Mouse (Mus musculus) embryonic facial prominence, embryonic 15.5 days (tissue): Measurements from ENCODE around the gene Cdc6. TPM values are rescaled to one million over a fixed set of nuclear protein-coding genes. Genes with fewer than 3 reads are reported as not detected.

Source experiments
- ATAC-seq: fragments of 200-750 bp; cut with Nextera tagmentation; 2 replicates; pipeline ENCODE4 v1.8.0; 2017; ENCODE audit warnings: low read depth, moderate TSS enrichment; ENCODE audit not compliant: insufficient number of reproducible peaks, low FRiP score, low TSS enrichment
- H3K27ac ChIP-seq: fragments of 300-500 bp; sonication (generic); replicated peaks from 2 replicates; pipeline ENCODE4 v1.5.1; 2015; ENCODE audit warnings: mild to moderate bottlenecking, inconsistent platforms
- H3K27me3 ChIP-seq: fragments of 300-500 bp; sonication (generic); 2 replicates; pipeline ENCODE4 v1.6.1; 2015; ENCODE audit warnings: inconsistent platforms
- H3K36me3 ChIP-seq: fragments of 300-500 bp; sonication (generic); 2 replicates; pipeline ENCODE4 v1.6.1; 2015; ENCODE audit warnings: mild to moderate bottlenecking, inconsistent platforms
- H3K4me1 ChIP-seq: fragments of 300-500 bp; sonication (generic); 2 replicates; pipeline ENCODE4 v1.6.1; 2015; ENCODE audit warnings: inconsistent platforms
- H3K4me2 ChIP-seq: fragments of 300-500 bp; sonication (generic); replicated peaks from 2 replicates; pipeline ENCODE4 v1.6.1; 2015; ENCODE audit warnings: mild to moderate bottlenecking, inconsistent platforms
- H3K4me3 ChIP-seq: fragments of 300-500 bp; sonication (generic); replicated peaks from 2 replicates; pipeline ENCODE4 v1.5.1; 2015; ENCODE audit warnings: mild to moderate bottlenecking, inconsistent platforms
- H3K9ac ChIP-seq: fragments of 300-500 bp; sonication (generic); 2 replicates; pipeline ENCODE4 v1.6.1; 2015; ENCODE audit warnings: inconsistent platforms
- H3K9me3 ChIP-seq: fragments of 300-500 bp; sonication (generic); replicated peaks from 2 replicates; pipeline ENCODE4 v1.6.1; 2016; ENCODE audit warnings: inconsistent platforms
- WGBS: fragments of 180-500 bp; shearing (Covaris S2); methylation state at CpG from one replicate; pipeline ENCODE4 v1.1.7; 2015; 5-methylcytosine and 5-hydroxymethylcytosine counted together
- polyA plus RNA-seq: library from polyadenylated mRNA; unstranded; fragments of >200 nt; fragmentation: Nextera tagmentation; extraction: Ambion mirVana; gene quantifications from 2 replicates; pipeline ENCODE4 v1.2.1, GENCODE M21; 2015

Gene Cdc6
- polyA plus RNA-seq, 1 experiment from 2014 or later, result 22.7 TPM

- peaks cover 67% of the 10 kb centered on the region for H3K4me1 ChIP-seq
- peaks cover 39% of the 10 kb centered on the region for H3K36me3 ChIP-seq
These were observed 46.8 kb downstream of the Cdc6 start for GRCm38 (mm10) chr11:98954373-98954772.

GRCm38 (mm10) chr11:98954801-98955706 is 47.5 kb downstream of the Cdc6 start:
- Histone ChIP-seq H3K9me3 (no peaks in the 10 kb centered on the region), H3K36me3 (peaks cover 37% of the 10 kb centered on the region), H3K9ac (no peak overlapping the region; the same call in 1 of the 2 replicates), H3K27me3 (no peaks in the 10 kb centered on the region), H3K27ac (peak overlapping the region; percentile 68), H3K4me2 (0 out of 2 replicates have a peak overlapping the region, but pooled peaks have one; percentile 0), H3K4me1 (peaks cover 67% of the 10 kb centered on the region), H3K4me3 (no peak overlapping the region)
- ATAC-seq, result no peak
- 29% methylated on average over 17 of the region's 17 CpGs for WGBS

More at GRCm38 (mm10) chr11:98954373-98954772, 46.8 kb downstream of the Cdc6 start:
- no peak overlapping the region; the same call in 1 of the 2 replicates for H3K9ac ChIP-seq
- 6% methylated on average over 10 of the region's 10 CpGs for WGBS
- no peak for ATAC-seq
- peak overlapping the region; percentile 68; the same call in 1 of the 2 replicates for H3K27ac ChIP-seq
- H3K27me3 ChIP-seq, result no peaks in the 10 kb centered on the region
- no peaks in the 10 kb centered on the region for H3K9me3 ChIP-seq
- H3K4me3 ChIP-seq, result no peak overlapping the region
- 0 out of 2 replicates have a peak overlapping the region, but pooled peaks have one; percentile 0 for H3K4me2 ChIP-seq

GRCm38 (mm10) chr11:98955707-98956235 is 48.2 kb downstream of the Cdc6 start:
- H3K27ac ChIP-seq, result 0 out of 2 replicates have a peak overlapping the region, but pooled peaks have one; percentile 44
- H3K27me3 ChIP-seq, result no peaks in the 10 kb centered on the region
- no peak overlapping the region for H3K4me2 ChIP-seq
- 45% methylated on average over 5 of the region's 7 CpGs for WGBS
- H3K4me1 ChIP-seq, result peaks cover 67% of the 10 kb centered on the region
- ATAC-seq, result no peak
- no peaks in the 10 kb centered on the region for H3K9me3 ChIP-seq
- peaks cover 30% of the 10 kb centered on the region for H3K36me3 ChIP-seq
- no peak overlapping the region for H3K9ac ChIP-seq
- H3K4me3 ChIP-seq, result no peak overlapping the region

GRCm38 (mm10) chr11:98956340-98956739 is 48.7 kb downstream of the Cdc6 start:
- Histone ChIP-seq H3K4me2 (no peak overlapping the region), H3K4me1 (peaks cover 67% of the 10 kb centered on the region), H3K9me3 (no peaks in the 10 kb centered on the region), H3K36me3 (peaks cover 28% of the 10 kb centered on the region), H3K27ac (no peak overlapping the region), H3K9ac (no peak overlapping the region), H3K27me3 (no peaks in the 10 kb centered on the region), H3K4me3 (no peak overlapping the region)
- ATAC-seq, result no peak
- 81% methylated on average over 10 of the region's 10 CpGs for WGBS

GRCm38 (mm10) chr11:98959437-98960312 is 52.1 kb downstream of the Cdc6 start:
- H3K4me2 ChIP-seq, result peak overlapping the region; percentile 95
- peaks cover 73% of the 10 kb centered on the region for H3K4me1 ChIP-seq
- no peaks in the 10 kb centered on the region for H3K9me3 ChIP-seq
- H3K9ac ChIP-seq, result no peak overlapping the region; the same call in 1 of the 2 replicates
- peak overlapping the region; percentile 63 for H3K4me3 ChIP-seq
- no peak for ATAC-seq
- peak overlapping the region; percentile 86 for H3K27ac ChIP-seq
- H3K36me3 ChIP-seq, result peaks cover 17% of the 10 kb centered on the region
- 1% methylated on average over 41 of the region's 43 CpGs for WGBS
- no peaks in the 10 kb centered on the region for H3K27me3 ChIP-seq

- H3K4me3 ChIP-seq, result peak overlapping the region; percentile 63
- H3K36me3 ChIP-seq, result peaks cover 17% of the 10 kb centered on the region
- H3K27ac ChIP-seq, result peak overlapping the region; percentile 86
- peaks cover 73% of the 10 kb centered on the region for H3K4me1 ChIP-seq
- H3K9ac ChIP-seq, result peak overlapping the region; percentile 37
- H3K9me3 ChIP-seq, result no peaks in the 10 kb centered on the region
- H3K27me3 ChIP-seq, result no peaks in the 10 kb centered on the region
- H3K4me2 ChIP-seq, result peak overlapping the region; percentile 95
- peak; percentile 25; the same call in 1 of the 2 replicates for ATAC-seq
- under 1% methylated on average over 50 of the region's 53 CpGs for WGBS
These were observed 52.8 kb downstream of the Cdc6 start for GRCm38 (mm10) chr11:98960313-98960906.

GRCm38 (mm10) chr11:98961051-98961592 is 53.5 kb downstream of the Cdc6 start:
- Histone ChIP-seq H3K9ac (peak overlapping the region; percentile 37), H3K36me3 (peaks cover 18% of the 10 kb centered on the region), H3K4me2 (peak overlapping the region; percentile 95), H3K27ac (peak overlapping the region; percentile 86), H3K4me1 (peaks cover 75% of the 10 kb centered on the region), H3K9me3 (no peaks in the 10 kb centered on the region), H3K27me3 (no peaks in the 10 kb centered on the region), H3K4me3 (peak overlapping the region; percentile 63)
- 13% methylated on average over 18 of the region's 18 CpGs for WGBS
- ATAC-seq, result no peak

GRCm38 (mm10) chr11:98961766-98962165 is 54.2 kb downstream of the Cdc6 start:
- H3K36me3 ChIP-seq, result peaks cover 19% of the 10 kb centered on the region
- peak overlapping the region; percentile 95 for H3K4me2 ChIP-seq
- ATAC-seq, result no peak
- peaks cover 81% of the 10 kb centered on the region for H3K4me1 ChIP-seq
- H3K27ac ChIP-seq, result peak overlapping the region; percentile 86
- no peaks in the 10 kb centered on the region for H3K27me3 ChIP-seq
- H3K9ac ChIP-seq, result peak overlapping the region; percentile 37; the same call in 1 of the 2 replicates
- WGBS, result 14% methylated on average over 8 of the region's 8 CpGs
- H3K4me3 ChIP-seq, result peak overlapping the region; percentile 63
- H3K9me3 ChIP-seq, result no peaks in the 10 kb centered on the region

- peak overlapping the region; percentile 95 for H3K4me2 ChIP-seq
- H3K9me3 ChIP-seq, result no peaks in the 10 kb centered on the region
- H3K4me1 ChIP-seq, result peaks cover 89% of the 10 kb centered on the region
- peak overlapping the region; percentile 89 for H3K27ac ChIP-seq
- peak overlapping the region; percentile 63 for H3K4me3 ChIP-seq
- H3K36me3 ChIP-seq, result peaks cover 18% of the 10 kb centered on the region
- WGBS, result 17% methylated on average over 12 of the region's 12 CpGs
- no peaks in the 10 kb centered on the region for H3K27me3 ChIP-seq
- no peak overlapping the region for H3K9ac ChIP-seq
- ATAC-seq, result no peak
These were observed 55.0 kb downstream of the Cdc6 start for GRCm38 (mm10) chr11:98962421-98963095.
